Comparison of ENCODE assay signal across 19 mouse cellular contexts in genomic region chr6:29317941-29318340, GRCm38 (mm10). TPM values are rescaled to one million over a fixed set of nuclear protein-coding genes. Genes with fewer than 3 reads are reported as not detected.
A peak's percentile ranks its signal among the peaks of the same experiment; 100 is the strongest.
DNase-seq lines count a peak whose midpoint lies in the region; ATAC-seq and TF ChIP-seq lines count a peak whose summit lies in the region.
"Had no signal": no experiment of that assay in that cellular context is flagged by ENCODE, and none has a peak within 500 bp of the region (broad histone marks: within the 10 kb centered on the region; RNA-seq: fewer than 3 reads in every experiment).

No protein-coding gene starts in this region.

- H3K4me1 ChIP-seq in kidney, embryonic 15.5 days: peaks cover 16% of the 10 kb centered on the region
- peaks cover 14% of the 10 kb centered on the region for H3K4me1 ChIP-seq in kidney, embryonic 16.5 days (ENCODE audit: insufficient read depth, low read length)
- H3K4me1 ChIP-seq in testis, adult 2 months (ENCODE audit: control insufficient read depth, insufficient read depth, low read length): no peaks in the 10 kb centered on the region
- peaks cover 23% of the 10 kb centered on the region for H3K4me1 ChIP-seq in embryonic fibroblast, embryonic 13.5 days (ENCODE audit: control insufficient read depth, insufficient read depth, low read length)
- H3K4me1 ChIP-seq in hindbrain, embryonic 13.5 days (replicated peaks): no peaks in the 10 kb centered on the region

- TF ChIP-seq POLR2A in testis, adult 2 months (IDR thresholded peaks at IDR 0.05; ENCODE audit: control insufficient read depth, low read depth, low read length): no peak
- TF ChIP-seq POLR2A in embryonic fibroblast, embryonic 13.5 days (IDR thresholded peaks at IDR 0.05; ENCODE audit: low read depth, low read length): no peak

- H3K4me3 ChIP-seq in kidney, embryonic 15.5 days (replicated peaks): no peak overlapping the region
- no peak overlapping the region for H3K4me3 ChIP-seq in kidney, embryonic 16.5 days (ENCODE audit: low read length)
- H3K4me3 ChIP-seq in testis, adult 2 months (ENCODE audit: control insufficient read depth, low read depth, low read length): peak overlapping the region; percentile 81
- H3K4me3 ChIP-seq in embryonic fibroblast, embryonic 13.5 days (ENCODE audit: insufficient read depth, low read length): no peak overlapping the region
- no peak overlapping the region for H3K4me3 ChIP-seq in hindbrain, embryonic 13.5 days
- H3K4me3 ChIP-seq: embryonic facial prominence, embryonic 10.5 days; erythroblast, embryonic 14.5 days; forebrain, embryonic 10.5 days; heart, embryonic 10.5 days had no signal

- no peak for DNase-seq in testis, postnatal 14 days (ENCODE audit: low spot score)
- DNase-seq: adrenal gland, postnatal 14 days; cerebellum, adult 2 months; cerebellum, postnatal 10 days; gastrocnemius, postnatal 36 days; heart, adult 18-20 months; heart, postnatal 14 days had no signal

- H3K27ac ChIP-seq in kidney, embryonic 15.5 days: peak overlapping the region; percentile 18; the same call in 1 of the 2 replicates
- H3K27ac ChIP-seq in kidney, embryonic 16.5 days (ENCODE audit: low read length): no peak overlapping the region
- no peak overlapping the region for H3K27ac ChIP-seq in testis, adult 2 months (ENCODE audit: control insufficient read depth, insufficient read depth, low read depth, low read length)
- peak overlapping the region; percentile 67 for H3K27ac ChIP-seq in embryonic fibroblast, embryonic 13.5 days (ENCODE audit: insufficient read depth, low read length)
- no peak overlapping the region for H3K27ac ChIP-seq in hindbrain, embryonic 13.5 days
- H3K27ac ChIP-seq: embryonic facial prominence, embryonic 10.5 days; forebrain, embryonic 10.5 days; hindbrain, embryonic 14.5 days had no signal

- H3K27me3 ChIP-seq in kidney, embryonic 15.5 days: no peaks in the 10 kb centered on the region
- H3K27me3 ChIP-seq in kidney, embryonic 16.5 days (ENCODE audit: insufficient read depth, low read length): no peaks in the 10 kb centered on the region
- H3K27me3 ChIP-seq in testis, adult 2 months (ENCODE audit: control insufficient read depth, insufficient read depth, low read length): no peaks in the 10 kb centered on the region
- H3K27me3 ChIP-seq in hindbrain, embryonic 13.5 days: no peaks in the 10 kb centered on the region

- no peak overlapping the region for H3K4me2 ChIP-seq in kidney, embryonic 15.5 days
- no peak overlapping the region for H3K4me2 ChIP-seq in kidney, embryonic 16.5 days (replicated peaks; ENCODE audit: low read depth, low read length)
- H3K4me2 ChIP-seq in hindbrain, embryonic 13.5 days: no peak overlapping the region
- H3K4me2 ChIP-seq: hindbrain, embryonic 14.5 days had no signal

- no peak overlapping the region for H3K9ac ChIP-seq in kidney, embryonic 15.5 days
- no peak overlapping the region for H3K9ac ChIP-seq in kidney, embryonic 16.5 days (replicated peaks; ENCODE audit: low read length)
- H3K9ac ChIP-seq in hindbrain, embryonic 13.5 days: no peak overlapping the region
- H3K9ac ChIP-seq: hindbrain, embryonic 14.5 days had no signal

- H3K9me3 ChIP-seq in kidney, embryonic 15.5 days (replicated peaks): no peaks in the 10 kb centered on the region
- H3K9me3 ChIP-seq in kidney, embryonic 16.5 days (ENCODE audit: low read length): no peaks in the 10 kb centered on the region
- no peaks in the 10 kb centered on the region for H3K9me3 ChIP-seq in hindbrain, embryonic 13.5 days
- H3K9me3 ChIP-seq: embryonic facial prominence, embryonic 10.5 days; forebrain, embryonic 10.5 days; heart, embryonic 10.5 days had no signal

- ATAC-seq in kidney, embryonic 15.5 days (replicated peaks; ENCODE audit: low FRiP score): no peak
- ATAC-seq in kidney, embryonic 16.5 days (ENCODE audit: low FRiP score, low TSS enrichment): no peak
- ATAC-seq in cerebellum, adult (ENCODE audit: insufficient number of reproducible peaks, low FRiP score, low TSS enrichment): no peak
- ATAC-seq in hindbrain, embryonic 13.5 days (ENCODE audit: low FRiP score): no peak
- ATAC-seq: forebrain, embryonic 14.5 days had no signal

- no peaks in the 10 kb centered on the region for H3K36me3 ChIP-seq in kidney, embryonic 15.5 days
- H3K36me3 ChIP-seq in kidney, embryonic 16.5 days (ENCODE audit: insufficient read depth, low read length): no peaks in the 10 kb centered on the region
- H3K36me3 ChIP-seq in testis, adult 2 months (ENCODE audit: control insufficient read depth, insufficient read depth, low read length): no peaks in the 10 kb centered on the region
- no peaks in the 10 kb centered on the region for H3K36me3 ChIP-seq in hindbrain, embryonic 13.5 days
- H3K36me3 ChIP-seq: embryonic facial prominence, embryonic 10.5 days; forebrain, embryonic 10.5 days; heart, embryonic 10.5 days had no signal

- no peak for TF ChIP-seq CTCF in testis, adult 2 months (IDR thresholded peaks at IDR 0.05; ENCODE audit: control insufficient read depth, insufficient read depth, insufficient replicate concordance, low read depth, low read length)
- no peak for TF ChIP-seq CTCF in embryonic fibroblast, embryonic 13.5 days (IDR thresholded peaks at IDR 0.05; ENCODE audit: borderline replicate concordance, insufficient read depth, low read length)

- WGBS in kidney, embryonic 15.5 days: 41% methylated on average over 3 of the region's 3 CpGs
- WGBS in kidney, embryonic 16.5 days: 37% methylated on average over 3 of the region's 3 CpGs
- WGBS in hindbrain, embryonic 13.5 days: 79% methylated on average over 3 of the region's 3 CpGs

RNA-seq across cellular contexts. Expression of gene Fam71f1, which starts 1.0 kb away (rescaled TPM):
- 0.12 and 0.22 TPM in 2 replicates for polyA plus RNA-seq in kidney, embryonic 15.5 days (2015; fragmentation: Nextera tagmentation; extraction: Ambion mirVana)
- 0.12 and 0.26 TPM in 2 replicates for polyA plus RNA-seq in kidney, embryonic 16.5 days (2015; fragmentation: Nextera tagmentation; extraction: Ambion mirVana)
- 369 and 372 TPM in 2 replicates for polyA plus RNA-seq in testis, adult 2 months (2012; rRNA removed)
- polyA plus RNA-seq in embryonic fibroblast, embryonic 13.5 days (2011; ENCODE audit: insufficient read length, low read depth, missing spikeins): not detected in 2 replicates
- not detected in 2 replicates for polyA plus RNA-seq in hindbrain, embryonic 13.5 days (2015; fragmentation: Nextera tagmentation; extraction: Ambion mirVana)
- polyA plus RNA-seq: cerebellum, adult 2 months; embryonic facial prominence, embryonic 10.5 days; erythroblast, embryonic 14.5 days; forebrain, embryonic 10.5 days; forebrain, embryonic 14.5 days; heart, embryonic 10.5 days; hindbrain, embryonic 14.5 days had no signal

RNA-seq across cellular contexts. Expression of gene Calu, which starts 29.9 kb away (rescaled TPM):
- 382 and 391 TPM in 2 replicates for polyA plus RNA-seq in kidney, embryonic 15.5 days (2015; fragmentation: Nextera tagmentation; extraction: Ambion mirVana)
- polyA plus RNA-seq in kidney, embryonic 16.5 days (2015; fragmentation: Nextera tagmentation; extraction: Ambion mirVana): 420 and 457 TPM in 2 replicates
- 12.0 and 13.5 TPM in 2 replicates for polyA plus RNA-seq in testis, adult 2 months (2012; rRNA removed)
- 1,348 and 1,377 TPM in 2 replicates for polyA plus RNA-seq in embryonic fibroblast, embryonic 13.5 days (2011; ENCODE audit: insufficient read length, low read depth, missing spikeins)
- polyA plus RNA-seq in hindbrain, embryonic 13.5 days (2015; fragmentation: Nextera tagmentation; extraction: Ambion mirVana): 164 and 168 TPM in 2 replicates

RNA-seq across cellular contexts. Expression of gene Fam71f2, which starts 38.5 kb away (rescaled TPM):
- 0.28 and 0.32 TPM in 2 replicates for polyA plus RNA-seq in kidney, embryonic 15.5 days (2015; fragmentation: Nextera tagmentation; extraction: Ambion mirVana)
- 0.26 and 0.39 TPM in 2 replicates for polyA plus RNA-seq in kidney, embryonic 16.5 days (2015; fragmentation: Nextera tagmentation; extraction: Ambion mirVana)
- 1,251 and 1,390 TPM in 2 replicates for polyA plus RNA-seq in testis, adult 2 months (2012; rRNA removed)
- polyA plus RNA-seq in embryonic fibroblast, embryonic 13.5 days (2011; ENCODE audit: insufficient read length, low read depth, missing spikeins): not detected in 2 replicates
- 0.47 and 0.53 TPM in 2 replicates for polyA plus RNA-seq in hindbrain, embryonic 13.5 days (2015; fragmentation: Nextera tagmentation; extraction: Ambion mirVana)
- polyA plus RNA-seq: erythroblast, embryonic 14.5 days had no signal

RNA-seq across cellular contexts. Expression of gene Hilpda, which starts 45.7 kb away (rescaled TPM):
- polyA plus RNA-seq in kidney, embryonic 15.5 days (2015; fragmentation: Nextera tagmentation; extraction: Ambion mirVana): 30.2 and 33.2 TPM in 2 replicates
- polyA plus RNA-seq in kidney, embryonic 16.5 days (2015; fragmentation: Nextera tagmentation; extraction: Ambion mirVana): 34.9 TPM in 2 replicates
- 54.0 and 56.2 TPM in 2 replicates for polyA plus RNA-seq in testis, adult 2 months (2012; rRNA removed)
- polyA plus RNA-seq in embryonic fibroblast, embryonic 13.5 days (2011; ENCODE audit: insufficient read length, low read depth, missing spikeins): 25.3 and 27.6 TPM in 2 replicates
- polyA plus RNA-seq in hindbrain, embryonic 13.5 days (2015; fragmentation: Nextera tagmentation; extraction: Ambion mirVana): 31.8 and 36.6 TPM in 2 replicates

Comparison
In these comparisons a context has a peak if more than half of its experiments do, and no peak if none do; other contexts are left out.
1. H3K27ac ChIP-seq: peak in kidney, embryonic 15.5 days (single experiment) and embryonic fibroblast, embryonic 13.5 days (single experiment); none in kidney, embryonic 16.5 days (single experiment), testis, adult 2 months (single experiment) and hindbrain, embryonic 13.5 days (single experiment).
2. RNA of gene Fam71f1, which starts 1.0 kb away (polyA plus RNA-seq): 369 to 372 TPM in testis, adult 2 months; 0.12 to 0.22 TPM in kidney, embryonic 15.5 days, 0.12 to 0.26 TPM in kidney, embryonic 16.5 days, not detected in embryonic fibroblast, embryonic 13.5 days and not detected in hindbrain, embryonic 13.5 days; every median in the first group is over 100 times any median in the second.
3. RNA of gene Calu, which starts 29.9 kb away (polyA plus RNA-seq): 1,348 to 1,377 TPM in embryonic fibroblast, embryonic 13.5 days, 420 to 457 TPM in kidney, embryonic 16.5 days, 382 to 391 TPM in kidney, embryonic 15.5 days and 164 to 168 TPM in hindbrain, embryonic 13.5 days; 12.0 to 13.5 TPM in testis, adult 2 months; every median in the first group is over 10 times any median in the second.
4. RNA of gene Fam71f2, which starts 38.5 kb away (polyA plus RNA-seq): 1,251 to 1,390 TPM in testis, adult 2 months; 0.47 to 0.53 TPM in hindbrain, embryonic 13.5 days, 0.26 to 0.39 TPM in kidney, embryonic 16.5 days, 0.28 to 0.32 TPM in kidney, embryonic 15.5 days and not detected in embryonic fibroblast, embryonic 13.5 days; every median in the first group is over 100 times any median in the second.